Mouse (Mus musculus): ENCODE data around the gene Gopc. TPM values are rescaled to one million over a fixed set of nuclear protein-coding genes. Genes with fewer than 3 reads are reported as not detected.
"Not testable (repeated sequence)": the region's sequence is repeated elsewhere in the genome, so short reads cannot be mapped to it uniquely, and the experiment has no call there.

Gopc gene
- polyA plus RNA-seq, 1 experiment from 2014 or later = 20.2 TPM

DNA sequence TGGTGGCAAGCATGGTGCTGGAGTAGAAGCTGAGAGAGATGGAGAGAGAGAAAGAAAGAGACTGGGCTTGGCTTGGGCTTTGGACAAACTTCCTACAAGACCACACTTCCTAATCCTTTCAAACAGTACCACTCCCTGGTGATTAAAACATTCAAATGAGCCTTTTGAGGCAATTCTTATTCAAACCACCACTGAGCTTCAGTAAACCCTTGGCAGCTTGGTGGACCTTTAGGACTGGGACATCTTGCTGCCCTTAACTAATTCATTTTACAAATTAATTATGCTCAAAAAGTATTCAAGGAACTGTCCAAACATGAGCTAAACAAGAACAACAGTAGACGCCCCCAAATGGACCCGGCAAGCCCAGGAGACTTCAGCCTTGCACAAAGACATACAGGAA, 86.0 kb downstream of the Gopc start:
- Histone ChIP-seq H3K4me2 (ENCODE audit: low read depth, low read length) (no peak overlapping the region), H3K27ac (ENCODE audit: low read length) (no peak overlapping the region), H3K4me1 (replicated peaks; ENCODE audit: control insufficient read depth, insufficient read depth, low read length) (no peaks in the 10 kb centered on the region), H3K4me3 (ENCODE audit: low read length) (no peak overlapping the region), H3K9ac (ENCODE audit: low read length) (no peak overlapping the region), H3K9me3 (ENCODE audit: control insufficient read depth, low read length) (no peaks in the 10 kb centered on the region), H3K27me3 (ENCODE audit: control insufficient read depth, insufficient read depth, low read depth, low read length) (no peaks in the 10 kb centered on the region), H3K36me3 (ENCODE audit: control insufficient read depth, insufficient read depth, low read length) (no peaks in the 10 kb centered on the region)
- ATAC-seq (ENCODE audit: low read depth) = no peak
- WGBS = 90% methylated on average over 2 of the region's 2 CpGs

- no peaks in the 10 kb centered on the region for H3K27me3 ChIP-seq (ENCODE audit: control insufficient read depth, insufficient read depth, low read depth, low read length)
- H3K27ac ChIP-seq (ENCODE audit: low read length) = no peak overlapping the region
- no peak overlapping the region for H3K9ac ChIP-seq (ENCODE audit: low read length)
- H3K4me2 ChIP-seq (ENCODE audit: low read depth, low read length) = no peak overlapping the region
- ATAC-seq (ENCODE audit: low read depth) = no peak
- H3K9me3 ChIP-seq (ENCODE audit: control insufficient read depth, low read length) = no peaks in the 10 kb centered on the region
- WGBS = 71% methylated on average over 4 of the region's 4 CpGs
- no peaks in the 10 kb centered on the region for H3K4me1 ChIP-seq (replicated peaks; ENCODE audit: control insufficient read depth, insufficient read depth, low read length)
- no peak overlapping the region for H3K4me3 ChIP-seq (ENCODE audit: low read length)
- no peaks in the 10 kb centered on the region for H3K36me3 ChIP-seq (ENCODE audit: control insufficient read depth, insufficient read depth, low read length)
These were observed 87.9 kb downstream of the Gopc start for GRCm38 (mm10) chr10:52293921-52294577.

DNA sequence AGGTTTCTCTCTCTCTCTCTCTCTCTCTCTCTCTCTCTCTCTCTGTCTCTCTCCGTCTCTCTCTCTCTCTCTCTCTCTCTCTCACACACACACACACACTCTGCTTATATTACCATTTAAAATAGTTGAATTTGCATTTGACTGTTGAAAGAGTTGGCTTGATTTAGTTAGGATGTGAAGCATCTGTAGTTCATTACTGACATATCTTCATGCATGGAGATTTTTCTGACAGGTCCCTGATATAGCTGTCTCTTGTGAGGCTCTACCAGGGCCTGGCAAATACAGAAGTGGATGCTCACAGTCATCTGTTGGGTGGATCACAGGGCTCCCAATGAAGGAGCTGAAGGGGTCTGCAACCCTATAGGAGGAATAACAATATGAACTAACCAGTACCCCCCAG, 89.5 kb downstream of the Gopc start:
- not testable (repeated sequence) for H3K9me3 ChIP-seq (ENCODE audit: control insufficient read depth, low read length); H3K36me3 ChIP-seq (ENCODE audit: control insufficient read depth, insufficient read depth, low read length); H3K4me1 ChIP-seq (replicated peaks; ENCODE audit: control insufficient read depth, insufficient read depth, low read length); H3K4me3 ChIP-seq (ENCODE audit: low read length); H3K27me3 ChIP-seq (ENCODE audit: control insufficient read depth, insufficient read depth, low read depth, low read length); H3K4me2 ChIP-seq (ENCODE audit: low read depth, low read length); ATAC-seq (ENCODE audit: low read depth); H3K27ac ChIP-seq (ENCODE audit: low read length); H3K9ac ChIP-seq (ENCODE audit: low read length)
- WGBS = 73% methylated on average over 1 of the region's 1 CpGs

GRCm38 (mm10) chr10:52289261-52289660, 92.7 kb downstream of the Gopc start:
- H3K4me2 ChIP-seq (ENCODE audit: low read depth, low read length) = no peak overlapping the region
- WGBS = 85% methylated on average over 3 of the region's 3 CpGs
- H3K9ac ChIP-seq (ENCODE audit: low read length) = no peak overlapping the region
- no peaks in the 10 kb centered on the region for H3K4me1 ChIP-seq (replicated peaks; ENCODE audit: control insufficient read depth, insufficient read depth, low read length)
- H3K27me3 ChIP-seq (ENCODE audit: control insufficient read depth, insufficient read depth, low read depth, low read length) = no peaks in the 10 kb centered on the region
- H3K27ac ChIP-seq (ENCODE audit: low read length) = no peak overlapping the region
- H3K36me3 ChIP-seq (ENCODE audit: control insufficient read depth, insufficient read depth, low read length) = no peaks in the 10 kb centered on the region
- no peaks in the 10 kb centered on the region for H3K9me3 ChIP-seq (ENCODE audit: control insufficient read depth, low read length)
- ATAC-seq (ENCODE audit: low read depth) = no peak
- no peak overlapping the region for H3K4me3 ChIP-seq (ENCODE audit: low read length)

DNA sequence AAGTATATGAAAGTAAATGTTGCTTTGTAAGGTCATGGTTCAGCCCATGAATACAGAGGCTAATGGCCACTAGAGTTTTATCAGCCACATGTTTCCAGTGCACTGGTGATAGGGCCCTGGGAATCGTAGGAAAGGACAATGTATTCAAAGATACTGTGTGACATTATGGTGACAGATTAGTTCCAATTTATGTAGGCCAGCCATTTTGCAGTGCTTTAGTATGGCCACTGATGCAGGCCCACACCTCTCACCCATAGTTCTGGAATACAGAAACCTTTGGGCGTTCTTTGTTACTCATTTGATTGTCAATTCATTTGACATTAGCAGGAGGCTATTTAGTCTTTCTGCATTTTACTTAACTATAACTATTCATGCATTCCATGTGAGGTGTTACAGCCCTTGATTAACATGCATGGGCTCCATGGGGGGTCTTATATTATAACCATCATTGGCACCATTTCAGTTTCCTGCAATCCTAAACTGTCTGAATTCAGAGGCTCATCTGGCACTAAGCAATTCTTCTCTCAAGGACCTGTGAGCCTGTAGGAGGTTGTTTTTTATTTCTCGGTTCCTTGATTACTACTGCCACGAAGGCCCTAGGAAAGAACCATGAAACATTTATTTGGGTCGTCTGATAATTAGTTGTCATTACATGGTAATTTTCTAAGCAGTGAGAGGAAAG, 93.9 kb downstream of the Gopc start:
- Histone ChIP-seq H3K9ac (ENCODE audit: low read length) (no peak overlapping the region), H3K9me3 (ENCODE audit: control insufficient read depth, low read length) (no peaks in the 10 kb centered on the region), H3K36me3 (ENCODE audit: control insufficient read depth, insufficient read depth, low read length) (no peaks in the 10 kb centered on the region), H3K4me2 (ENCODE audit: low read depth, low read length) (no peak overlapping the region), H3K4me3 (ENCODE audit: low read length) (no peak overlapping the region), H3K27ac (ENCODE audit: low read length) (no peak overlapping the region), H3K27me3 (ENCODE audit: control insufficient read depth, insufficient read depth, low read depth, low read length) (no peaks in the 10 kb centered on the region), H3K4me1 (replicated peaks; ENCODE audit: control insufficient read depth, insufficient read depth, low read length) (no peaks in the 10 kb centered on the region)
- 81% methylated on average over 5 of the region's 5 CpGs for WGBS
- no peak for ATAC-seq (ENCODE audit: low read depth)

Other genes starting within 250 kb of the Gopc start
- 0.23 and 0.39 TPM in 2 replicates for gene Ros1, start 186.9 kb downstream of the Gopc start, polyA plus RNA-seq (2015; fragmentation: Nextera tagmentation; extraction: Ambion mirVana)
- gene Dcbld1, start 148.5 kb downstream of the Gopc start, polyA plus RNA-seq (2015; fragmentation: Nextera tagmentation; extraction: Ambion mirVana) = 27.6 and 27.8 TPM in 2 replicates
- gene Gm26741, start 23.4 kb downstream of the Gopc start, polyA plus RNA-seq (2015; fragmentation: Nextera tagmentation; extraction: Ambion mirVana) = not detected in 2 replicates
- gene Nepn, start 6.8 kb upstream of the Gopc start, polyA plus RNA-seq (2015; fragmentation: Nextera tagmentation; extraction: Ambion mirVana) = not detected in 2 replicates
- gene Nus1, start 35.4 kb upstream of the Gopc start, polyA plus RNA-seq (2015; fragmentation: Nextera tagmentation; extraction: Ambion mirVana) = 7.9 and 10.3 TPM in 2 replicates